Mouse (Mus musculus) embryonic stem cell, embryonic (primary cell): ENCODE measurements around the gene Tcf25.

Source experiments
- CTCF ChIA-PET, 4 experiments: fragments of 300-600 bp in 2 of 4; fragments of 350-600 bp in 2 of 4; sonication (Branson Sonifier 250); formaldehyde crosslinking; loops; one replicate each; lab custom pipeline; 2022; ENCODE audit warnings: inconsistent platforms in 2 of 4; lab: Charles Lee
- POLR2A ChIA-PET, 4 experiments: fragments of 300-600 bp in 2 of 4; fragments of 350-600 bp in 2 of 4; sonication (Branson Sonifier 250); formaldehyde crosslinking; loops; one replicate each; lab custom pipeline; 2022; ENCODE audit warnings: antibody characterized with exemption in 4 of 4, inconsistent platforms in 1 of 4; lab: Charles Lee

Tcf25 gene

GRCm38 (mm10) chr8:123373403-123374238 lies at the start of gene Tcf25:
Gene Tcf25 (plus strand): TSS chr8:123373753.
- POLR2A ChIA-PET = interaction anchor here (0.6 to 8.1 kb wide), 63 partner anchors 8 to 576 kb away, joined by 3 to 53 read pairs (median 6); partner anchors contain the start of genes Spire2 (in 3 of the 4), Afg3l1 (in 2 of the 4), Chmp1a (in 2 of the 4) and Mc1r (in 2 of the 4)
- CTCF ChIA-PET = interaction anchor here (0.6 to 2.9 kb wide), 14 partner anchors 11 to 396 kb away, joined by 3 to 19 read pairs (median 5); partner anchors contain the start of gene Mc1r (in 1 of the 4)

- POLR2A ChIA-PET = interaction anchor here in 1 of 4 experiments (1.5 kb wide), 1 partner anchor 12 kb away, joined by 3 read pairs; no protein-coding TSS in a partner anchor
- CTCF ChIA-PET = no interaction called here
Observed at GRCm38 (mm10) chr8:123328552-123328951, 45.0 kb upstream of the Tcf25 start.

DNA sequence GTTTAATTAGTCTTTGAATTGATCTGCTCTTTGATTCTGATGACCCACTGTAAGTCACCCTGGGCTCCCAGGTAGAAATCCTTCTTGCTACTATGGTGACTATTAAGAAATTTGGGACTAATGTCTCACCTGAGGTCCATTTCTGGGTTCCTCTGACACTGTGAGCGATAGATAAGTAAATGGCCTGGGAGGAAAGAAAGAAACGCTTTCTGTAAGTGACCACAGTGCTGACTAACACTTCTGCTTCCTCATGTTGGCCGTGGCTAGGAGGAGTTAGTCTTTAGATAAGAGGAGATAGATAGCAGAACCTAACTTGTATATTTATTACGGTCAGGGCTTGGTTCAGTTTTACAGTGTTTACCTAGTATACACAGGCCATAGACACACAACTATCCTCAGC lies 44.2 kb upstream of the Tcf25 start:
- ChIA-PET CTCF (no interaction called here), POLR2A (interaction anchor here in 1 of 4 experiments (1.7 kb wide), 1 partner anchor 11 kb away, joined by 3 read pairs; no protein-coding TSS in a partner anchor)

GRCm38 (mm10) chr8:123329961-123330360 lies 43.6 kb upstream of the Tcf25 start:
- ChIA-PET POLR2A (interaction anchor here in 1 of 4 experiments (1.7 kb wide), 1 partner anchor 10 kb away, joined by 3 read pairs; no protein-coding TSS in a partner anchor), CTCF (no interaction called here)

DNA sequence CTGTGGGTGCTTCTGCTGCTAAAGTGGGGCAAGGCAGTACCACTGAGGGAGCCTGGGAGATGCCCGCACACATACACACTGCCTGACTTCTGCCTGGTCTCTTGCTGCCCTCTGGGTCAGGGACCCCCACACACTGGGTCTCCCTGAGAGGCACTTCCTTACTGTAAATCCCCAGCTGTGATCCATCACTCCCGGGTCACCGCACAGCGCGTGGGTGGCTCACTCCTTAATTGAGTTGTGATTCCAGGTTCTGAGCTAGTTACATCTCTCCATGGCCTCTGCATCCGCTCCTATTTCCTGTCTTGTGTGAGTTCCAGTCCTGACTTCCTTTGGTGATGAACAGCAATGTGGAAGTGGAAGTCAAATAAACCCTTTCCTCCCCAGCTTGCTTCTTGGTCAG lies 42.9 kb upstream of the Tcf25 start:
- ChIA-PET POLR2A (interaction anchor here in 1 of 4 experiments (0.8 to 1.8 kb wide), 4 partner anchors 8 to 17 kb away, joined by 3 to 6 read pairs (median 4); no protein-coding TSS in a partner anchor), CTCF (interaction anchor here in 2 of 4 experiments (1.1 to 2.9 kb wide), 2 partner anchors 8 kb away, joined by 3 to 28 read pairs; no protein-coding TSS in a partner anchor)

DNA sequence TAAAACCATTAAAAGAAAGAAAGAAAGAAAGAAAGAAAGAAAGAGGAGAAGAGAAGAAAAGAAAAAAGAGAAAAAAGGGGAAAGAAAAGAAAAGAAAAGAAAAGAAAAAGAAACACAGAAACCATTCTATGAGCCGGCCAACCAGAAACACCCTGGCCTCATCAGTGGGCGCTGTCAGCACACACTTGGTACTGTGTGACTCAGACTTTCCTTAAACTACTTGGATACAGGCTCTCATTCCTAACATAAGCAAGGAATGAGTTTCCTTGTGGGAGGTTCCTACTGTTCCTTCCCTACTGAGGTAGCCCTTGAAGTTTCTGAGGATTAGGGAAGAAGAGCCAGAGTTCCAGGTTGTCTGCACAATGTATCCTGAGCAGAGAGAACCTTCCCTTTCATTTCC lies 42.3 kb upstream of the Tcf25 start:
- CTCF ChIA-PET = interaction anchor here (0.5 to 2.9 kb wide), 10 partner anchors 9 to 119 kb away, joined by 3 to 28 read pairs (median 3); partner anchors contain the start of genes Chmp1a (in 1 of the 4), Mc1r (in 1 of the 4) and Spata33 (in 1 of the 4)
- POLR2A ChIA-PET = interaction anchor here in 3 of 4 experiments (0.9 to 1.9 kb wide), 18 partner anchors 8 to 286 kb away, joined by 3 to 15 read pairs (median 4); partner anchors contain the start of genes Chmp1a (in 1 of the 3), Spata2l (in 1 of the 3), Spata33 (in 1 of the 3) and Tcf25 (in 1 of the 3)

GRCm38 (mm10) chr8:123331810-123332209 lies 41.7 kb upstream of the Tcf25 start:
- CTCF ChIA-PET = interaction anchor here (0.5 to 2.9 kb wide), 14 partner anchors 9 to 119 kb away, joined by 3 to 28 read pairs (median 3); partner anchors contain the start of genes Chmp1a (in 1 of the 4), Mc1r (in 1 of the 4) and Spata33 (in 1 of the 4)
- POLR2A ChIA-PET = interaction anchor here in 3 of 4 experiments (0.6 to 1.9 kb wide), 26 partner anchors 9 to 287 kb away, joined by 3 to 15 read pairs (median 4); partner anchors contain the start of genes Tcf25 (in 3 of the 3), Chmp1a (in 1 of the 3), Spata2l (in 1 of the 3) and Spata33 (in 1 of the 3)

- CTCF ChIA-PET = interaction anchor here (0.6 to 2.9 kb wide), 13 partner anchors 8 to 120 kb away, joined by 3 to 28 read pairs (median 3); partner anchors contain the start of genes Chmp1a (in 1 of the 4), Mc1r (in 1 of the 4) and Spata33 (in 1 of the 4)
- POLR2A ChIA-PET = interaction anchor here (0.5 to 1.9 kb wide), 31 partner anchors 9 to 812 kb away, joined by 3 to 15 read pairs (median 4); partner anchors contain the start of genes Tcf25 (in 3 of the 4), Chmp1a (in 1 of the 4), Spata2l (in 1 of the 4) and Spata33 (in 1 of the 4)
Observed at GRCm38 (mm10) chr8:123332262-123333090, 41.1 kb upstream of the Tcf25 start, which contains the start of gene Spire2. Gene Spire2 (plus strand): TSS chr8:123332713.

DNA sequence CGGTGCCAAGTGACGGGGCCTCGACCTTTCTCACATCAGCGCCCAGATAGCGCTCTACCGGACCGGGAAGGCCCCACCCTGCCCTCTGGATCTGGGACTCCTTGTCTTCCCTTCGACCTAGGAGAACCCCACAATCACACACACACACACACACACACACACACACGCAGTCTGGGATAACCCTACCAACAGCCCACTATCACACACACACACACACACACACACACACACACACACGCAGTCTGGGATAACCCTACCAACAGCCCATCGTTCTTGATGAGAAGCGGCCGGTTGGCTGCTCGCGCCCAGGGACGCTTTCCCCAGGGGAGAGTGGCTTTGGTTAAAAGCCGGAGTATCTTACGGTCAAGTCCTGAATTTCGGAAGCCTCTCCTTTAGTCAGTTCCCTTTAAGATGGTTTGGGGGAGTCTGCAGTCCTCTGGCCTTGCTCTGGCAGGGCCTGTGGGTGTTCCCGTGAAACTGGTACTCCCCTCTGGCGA lies 40.4 kb upstream of the Tcf25 start:
- ChIA-PET CTCF (interaction anchor here in 3 of 4 experiments (0.5 to 2.9 kb wide), 8 partner anchors 8 to 93 kb away, joined by 3 to 28 read pairs (median 6); partner anchors contain the start of gene Mc1r (in 1 of the 3)), POLR2A (interaction anchor here (0.5 to 3.0 kb wide), 13 partner anchors 10 to 752 kb away, joined by 3 to 20 read pairs (median 5); partner anchors contain the start of gene Tcf25 (in 3 of the 4))

DNA sequence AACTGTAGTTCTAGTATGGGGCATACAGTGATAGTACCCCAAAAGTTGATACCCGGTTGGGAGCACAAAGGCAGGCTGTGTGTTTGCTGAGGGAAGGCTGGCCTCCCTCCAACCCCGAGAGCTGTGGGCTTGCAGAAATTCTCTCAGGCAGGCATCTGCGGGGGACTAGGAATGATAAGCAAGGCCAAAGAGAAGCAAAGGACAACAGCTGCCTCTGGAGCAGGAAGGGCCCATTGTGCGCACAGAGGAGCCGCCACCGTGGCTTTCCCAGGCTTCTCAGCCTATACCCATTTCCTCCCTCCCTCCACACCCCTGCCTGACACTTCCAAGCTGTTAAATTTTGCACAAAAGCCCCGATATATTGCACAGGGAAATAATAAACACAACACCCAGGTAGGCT lies 39.7 kb upstream of the Tcf25 start:
- POLR2A ChIA-PET = interaction anchor here in 3 of 4 experiments (0.6 to 3.0 kb wide), 13 partner anchors 10 to 291 kb away, joined by 3 to 20 read pairs (median 4); partner anchors contain the start of genes Ankrd11 (in 1 of the 3), Spata2l (in 1 of the 3) and Tcf25 (in 1 of the 3)
- CTCF ChIA-PET = interaction anchor here in 3 of 4 experiments (0.5 to 2.4 kb wide), 11 partner anchors 9 to 117 kb away, joined by 3 to 14 read pairs (median 3); partner anchors contain the start of genes Fanca (in 1 of the 3) and Mc1r (in 1 of the 3)

- ChIA-PET CTCF (interaction anchor here in 3 of 4 experiments (0.7 to 2.4 kb wide), 12 partner anchors 9 to 116 kb away, joined by 3 to 14 read pairs (median 4); partner anchors contain the start of genes Fanca (in 1 of the 3) and Mc1r (in 1 of the 3)), POLR2A (interaction anchor here in 3 of 4 experiments (0.7 to 3.0 kb wide), 14 partner anchors 9 to 292 kb away, joined by 3 to 20 read pairs (median 4); partner anchors contain the start of genes Ankrd11 (in 1 of the 3), Spata2l (in 1 of the 3) and Tcf25 (in 1 of the 3))
Observed at GRCm38 (mm10) chr8:123334467-123334866, 39.1 kb upstream of the Tcf25 start.

- ChIA-PET POLR2A (interaction anchor here in 2 of 4 experiments (0.5 to 0.7 kb wide), 3 partner anchors 15 to 305 kb away, joined by 3 to 4 read pairs (median 3); no protein-coding TSS in a partner anchor), CTCF (interaction anchor here in 1 of 4 experiments (1.0 kb wide), 1 partner anchor 20 kb away, joined by 3 read pairs; no protein-coding TSS in a partner anchor)
Observed at GRCm38 (mm10) chr8:123337475-123337874, 36.1 kb upstream of the Tcf25 start.

DNA sequence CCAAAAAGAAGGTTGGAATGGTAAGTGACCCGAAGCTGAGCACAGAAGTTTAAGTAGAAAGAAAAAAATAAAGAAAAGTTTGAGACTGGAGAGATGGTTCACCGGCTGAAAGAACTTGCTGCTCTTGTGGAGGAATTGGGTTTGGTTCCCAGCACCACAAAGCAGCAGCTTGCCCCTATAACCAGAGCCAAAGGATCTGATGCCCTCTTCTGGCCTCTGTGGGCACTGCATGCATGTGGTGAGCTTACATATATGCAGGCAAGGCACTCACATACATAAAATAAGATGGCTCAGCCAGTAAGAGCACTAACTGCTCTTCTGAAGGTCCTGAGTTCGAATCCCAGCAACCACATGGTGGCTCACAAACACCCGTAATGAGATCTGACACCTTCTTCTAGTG lies 33.5 kb upstream of the Tcf25 start:
- ChIA-PET POLR2A (interaction anchor here in 3 of 4 experiments (0.6 to 7.1 kb wide), 17 partner anchors 10 to 471 kb away, joined by 3 to 65 read pairs (median 4); partner anchors contain the start of genes Tcf25 (in 3 of the 3), Mc1r (in 1 of the 3), Vps9d1 (in 1 of the 3) and Zfp276 (in 1 of the 3)), CTCF (interaction anchor here (0.5 to 1.9 kb wide), 40 partner anchors 10 to 754 kb away, joined by 3 to 24 read pairs (median 4); partner anchors contain the start of genes Chmp1a (in 1 of the 4), Mc1r (in 1 of the 4) and Spata33 (in 1 of the 4))

GRCm38 (mm10) chr8:123341040-123342015 lies 32.2 kb upstream of the Tcf25 start:
- ChIA-PET POLR2A (interaction anchor here in 3 of 4 experiments (0.7 to 7.1 kb wide), 31 partner anchors 9 to 299 kb away, joined by 3 to 65 read pairs (median 4); partner anchors contain the start of genes Spire2 (in 3 of the 3), Tcf25 (in 3 of the 3), Mc1r (in 1 of the 3) and Vps9d1 (in 1 of the 3)), CTCF (interaction anchor here (0.5 to 1.9 kb wide), 16 partner anchors 9 to 235 kb away, joined by 3 to 32 read pairs (median 4); partner anchors contain the start of gene Mc1r (in 1 of the 4))
